Mouse (Mus musculus) liver, adult 2 months (tissue): ENCODE measurements around the gene Btbd18.

Source experiments
- CTCF ChIP-seq: fragments of 200-500 bp; IDR thresholded peaks from 2 replicates; pipeline ENCODE4 v1.5.1; 2011; ENCODE audit warnings: low read depth, low read length, control low read depth
- POLR2A ChIP-seq: fragments of 200-500 bp; IDR thresholded peaks from 2 replicates; pipeline ENCODE4 v1.6.1; 2011; ENCODE audit warnings: low read length, control low read depth; ENCODE audit not compliant: insufficient read depth; ENCODE audit errors: extremely low read depth

DNA sequence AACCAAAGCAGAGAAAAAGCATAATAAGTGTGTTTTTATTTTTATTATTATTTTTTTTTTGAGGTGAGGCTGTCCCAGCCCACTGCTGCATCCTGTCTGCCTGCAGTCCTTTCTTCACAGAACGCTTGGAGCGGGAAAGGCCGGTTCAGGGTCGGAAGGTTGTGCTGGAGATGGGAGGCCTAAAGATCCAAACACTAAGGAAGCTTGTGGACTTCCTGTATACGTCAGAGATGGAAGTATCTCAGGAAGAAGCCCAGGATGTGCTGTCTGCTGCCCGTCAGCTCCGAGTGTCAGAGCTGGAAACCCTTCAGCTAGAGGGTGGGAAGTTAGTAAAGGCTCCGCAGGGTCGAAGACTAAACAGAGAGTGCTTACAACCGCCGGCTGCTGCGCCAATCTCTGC lies 7.2 kb downstream of the Btbd18 start:
- TF ChIP-seq POLR2A (no peak), CTCF (no peak)
